Mouse (Mus musculus): ENCODE data around the gene Slf2.

Slf2 gene

GRCm38 (mm10) chr19:44908836-44909460 is 22.0 kb upstream of the Slf2 start:
- no peak for DNase-seq (ENCODE audit: low read depth)

- no peak for DNase-seq (ENCODE audit: low read depth)
Observed at GRCm38 (mm10) chr19:44914481-44915249, 16.3 kb upstream of the Slf2 start.

- no peak for DNase-seq (ENCODE audit: low read depth)
Observed at GRCm38 (mm10) chr19:44918171-44918570, 12.8 kb upstream of the Slf2 start.

- DNase-seq (ENCODE audit: low read depth) = no peak
Observed at GRCm38 (mm10) chr19:44921466-44922139, 9.3 kb upstream of the Slf2 start.

- DNase-seq (ENCODE audit: low read depth) = no peak
Observed at GRCm38 (mm10) chr19:44922521-44922920, 8.4 kb upstream of the Slf2 start.

GRCm38 (mm10) chr19:44924699-44925098 is 6.3 kb upstream of the Slf2 start:
- no peak for DNase-seq (ENCODE audit: low read depth)

- no peak for DNase-seq (ENCODE audit: low read depth)
Observed at GRCm38 (mm10) chr19:44926781-44927180, 4.2 kb upstream of the Slf2 start.

GRCm38 (mm10) chr19:44927250-44927649 is 3.7 kb upstream of the Slf2 start:
- DNase-seq (ENCODE audit: low read depth) = no peak

- no peak for DNase-seq (ENCODE audit: low read depth)
Observed at GRCm38 (mm10) chr19:44928185-44928584, 2.8 kb upstream of the Slf2 start.

GRCm38 (mm10) chr19:44929251-44929650 is 1.7 kb upstream of the Slf2 start:
- DNase-seq (ENCODE audit: low read depth) = no peak

- DNase-seq (ENCODE audit: low read depth) = no peak
Observed at GRCm38 (mm10) chr19:44929663-44930062, 1.3 kb upstream of the Slf2 start.

GRCm38 (mm10) chr19:44930122-44930521 is 829 bp upstream of the Slf2 start:
- DNase-seq (ENCODE audit: low read depth) = no peak

GRCm38 (mm10) chr19:44931454-44931759 is 456 bp downstream of the Slf2 start:
- DNase-seq (ENCODE audit: low read depth) = peak; percentile 82

GRCm38 (mm10) chr19:44932051-44932450 is 1.1 kb downstream of the Slf2 start:
- no peak for DNase-seq (ENCODE audit: low read depth)

- DNase-seq (ENCODE audit: low read depth) = no peak
Observed at GRCm38 (mm10) chr19:44933136-44933535, 2.2 kb downstream of the Slf2 start.

GRCm38 (mm10) chr19:44959633-44960032 is 28.7 kb downstream of the Slf2 start:
- no peak for DNase-seq (ENCODE audit: low read depth)

GRCm38 (mm10) chr19:44965978-44966377 is 35.0 kb downstream of the Slf2 start:
- DNase-seq (ENCODE audit: low read depth) = no peak

- no peak for DNase-seq (ENCODE audit: low read depth)
Observed at GRCm38 (mm10) chr19:44968329-44968728, 37.4 kb downstream of the Slf2 start.

GRCm38 (mm10) chr19:44976636-44977035 is 45.7 kb downstream of the Slf2 start:
- no peak for DNase-seq (ENCODE audit: low read depth)

- no peak for DNase-seq (ENCODE audit: low read depth)
Observed at GRCm38 (mm10) chr19:44977148-44977547, 46.2 kb downstream of the Slf2 start.

GRCm38 (mm10) chr19:44980787-44981186 is 49.8 kb downstream of the Slf2 start:
- no peak for DNase-seq (ENCODE audit: low read depth)

GRCm38 (mm10) chr19:44982477-44983115 is 51.6 kb downstream of the Slf2 start:
- DNase-seq (ENCODE audit: low read depth) = no peak

GRCm38 (mm10) chr19:44983366-44983765 is 52.4 kb downstream of the Slf2 start:
- DNase-seq (ENCODE audit: low read depth) = no peak

All from c-Kit-positive CD71-negative TER-119-negative erythroid progenitor cells, embryonic 14.5 days (primary cell).